Mouse (Mus musculus) skeletal muscle tissue, postnatal 0 days (tissue): Measurements from ENCODE around the gene Csf2rb. TPM values are rescaled to one million over a fixed set of nuclear protein-coding genes. Genes with fewer than 3 reads are reported as not detected.

Experiments
- microRNA-seq, 2 experiments: library from miRNA; unstranded; fragments of <30 nt; microRNA quantifications; one replicate each; pipeline ENCODE4; 2016
- polyA plus RNA-seq: library from polyadenylated mRNA; unstranded; fragments of >200 nt; fragmentation: Nextera tagmentation; extraction: Ambion mirVana; gene quantifications from 2 replicates; pipeline ENCODE4 v1.2.1, GENCODE M21; 2015

Gene Csf2rb
- 2.7 and 4.1 TPM in 2 replicates for polyA plus RNA-seq

GRCm38 (mm10) chr15:78325671-78326339 is at the start of gene Csf2rb:
Gene Csf2rb (plus strand): TSS chr15:78325752.

GRCm38 (mm10) chr15:78305341-78305933 is 20.1 kb upstream of the Csf2rb start, which contains the start of gene Csf2rb2:
Gene Csf2rb2 (minus strand): TSS chr15:78305721.

GRCm38 (mm10) chr15:78395478-78395962 is 70.0 kb downstream of the Csf2rb start, which contains the start of gene Tex33:
Gene Tex33 (minus strand): TSS chr15:78395912.

Small RNAs within 50 kb of the gene (microRNA-seq; reads per million reads assigned to microRNA genes)
- gene Mir7676-1: 0 reads per million in 2 experiments
- gene Mir7676-2: 0 reads per million in 2 experiments

Other genes with a start within 250 kb of the Csf2rb start
- gene Cacng2, start 205.7 kb upstream of the Csf2rb start, polyA plus RNA-seq: not detected in 2 replicates
- gene Ift27, start 151.6 kb upstream of the Csf2rb start, polyA plus RNA-seq: 44.9 and 45.5 TPM in 2 replicates
- gene Pvalb, start 119.4 kb upstream of the Csf2rb start, polyA plus RNA-seq: 88.3 and 98.0 TPM in 2 replicates
- 3.2 and 3.4 TPM in 2 replicates for gene Ncf4, start 81.0 kb upstream of the Csf2rb start, polyA plus RNA-seq
- gene Csf2rb2, start 20.0 kb upstream of the Csf2rb start, polyA plus RNA-seq: 1.3 TPM in 2 replicates
- gene Tex33, start 70.2 kb downstream of the Csf2rb start, polyA plus RNA-seq: not detected in 2 replicates
- 20.1 and 42.8 TPM in 2 replicates for gene Tst, start 80.2 kb downstream of the Csf2rb start, polyA plus RNA-seq
- 1.2 TPM in 2 replicates for gene Mpst, start 80.7 kb downstream of the Csf2rb start, polyA plus RNA-seq
- gene Kctd17, start 102.8 kb downstream of the Csf2rb start, polyA plus RNA-seq: 26.1 and 33.4 TPM in 2 replicates
- 0.27 and 0.58 TPM in 2 replicates for gene Tmprss6, start 142.9 kb downstream of the Csf2rb start, polyA plus RNA-seq
- gene Il2rb, start 169.5 kb downstream of the Csf2rb start, polyA plus RNA-seq: 0.15 and 0.30 TPM in 2 replicates
- gene C1qtnf6, start 205.7 kb downstream of the Csf2rb start, polyA plus RNA-seq: 23.9 and 32.8 TPM in 2 replicates
- not detected in 2 replicates for gene Sstr3, start 218.9 kb downstream of the Csf2rb start, polyA plus RNA-seq
- 14.9 and 21.3 TPM in 2 replicates for gene Rac2, start 247.0 kb downstream of the Csf2rb start, polyA plus RNA-seq